Mouse (Mus musculus): ENCODE data around the gene Gm42906. TPM values are rescaled to one million over a fixed set of nuclear protein-coding genes. Genes with fewer than 3 reads are reported as not detected.

Gm42906 gene
- total and polyA plus RNA-seq, 2 experiments from 2014 or later: not detected

GRCm38 (mm10) chr5:151236411-151236810 is 191.6 kb downstream of the Gm42906 start:
- Histone ChIP-seq H3K4me2 (ENCODE audit: low read depth) (no peak overlapping the region), H3K9ac (no peak overlapping the region), H3K4me1 (ENCODE audit: insufficient read depth) (peaks cover 3% of the 10 kb centered on the region; the same call in 1 of the 2 replicates), H3K27ac (ENCODE audit: low read depth, low read length) (no peak overlapping the region), H3K27me3 (ENCODE audit: insufficient read depth, low read length) (no peaks in the 10 kb centered on the region; the same call in 1 of the 2 replicates), H3K4me3 (ENCODE audit: low read depth, low read length) (no peak overlapping the region), H3K9me3 (ENCODE audit: low read length) (no peaks in the 10 kb centered on the region), H3K36me3 (ENCODE audit: insufficient read depth) (no peaks in the 10 kb centered on the region)
- WGBS: 68% methylated on average over 5 of the region's 5 CpGs
- DNase-seq (no peak), ATAC-seq (no peak)
- TF ChIP-seq CTCF (IDR thresholded peaks at IDR 0.05; ENCODE audit: low read depth): no peak

GRCm38 (mm10) chr5:151233400-151234031 is 194.4 kb downstream of the Gm42906 start, which contains the start of gene Stard13:
Gene Stard13 (minus strand): TSS chr5:151233836.
- Histone ChIP-seq H3K36me3 (ENCODE audit: insufficient read depth) (no peaks in the 10 kb centered on the region), H3K27ac (ENCODE audit: low read depth, low read length) (no peak within 1 kb of the TSS), H3K4me1 (ENCODE audit: insufficient read depth) (peaks cover 3% of the 10 kb centered on the region; the same call in 1 of the 2 replicates), H3K4me2 (ENCODE audit: low read depth) (peak within 1 kb of the TSS; percentile 98), H3K9me3 (ENCODE audit: low read length) (no peaks in the 10 kb centered on the region), H3K4me3 (ENCODE audit: low read depth, low read length) (peak within 1 kb of the TSS; percentile 50), H3K9ac (peak within 1 kb of the TSS; percentile 59), H3K27me3 (ENCODE audit: insufficient read depth, low read length) (no peaks in the 10 kb centered on the region; the same call in 1 of the 2 replicates)
- peak; percentile 45 for DNase-seq
- ATAC-seq: peak; percentile 82
- under 1% methylated on average over 49 of the region's 49 CpGs for WGBS
- TF ChIP-seq CTCF (IDR thresholded peaks at IDR 0.05; ENCODE audit: low read depth): no peak

GRCm38 (mm10) chr5:151232576-151233299 is 195.2 kb downstream of the Gm42906 start:
- DNase-seq (no peak), ATAC-seq (no peak)
- peak overlapping the region; percentile 98 for H3K4me2 ChIP-seq (ENCODE audit: low read depth)
- H3K27me3 ChIP-seq (ENCODE audit: insufficient read depth, low read length): no peaks in the 10 kb centered on the region; the same call in 1 of the 2 replicates
- TF ChIP-seq CTCF (IDR thresholded peaks at IDR 0.05; ENCODE audit: low read depth): no peak
- 27% methylated on average over 10 of the region's 13 CpGs for WGBS
- no peaks in the 10 kb centered on the region for H3K36me3 ChIP-seq (ENCODE audit: insufficient read depth)
- peaks cover 3% of the 10 kb centered on the region; the same call in 1 of the 2 replicates for H3K4me1 ChIP-seq (ENCODE audit: insufficient read depth)
- peak overlapping the region; percentile 50 for H3K4me3 ChIP-seq (ENCODE audit: low read depth, low read length)
- no peak overlapping the region for H3K27ac ChIP-seq (ENCODE audit: low read depth, low read length)
- H3K9ac ChIP-seq: peak overlapping the region; percentile 59
- H3K9me3 ChIP-seq (ENCODE audit: low read length): no peaks in the 10 kb centered on the region

- Histone ChIP-seq H3K27me3 (ENCODE audit: insufficient read depth, low read length) (no peaks in the 10 kb centered on the region; the same call in 1 of the 2 replicates), H3K4me2 (ENCODE audit: low read depth) (no peak overlapping the region), H3K36me3 (ENCODE audit: insufficient read depth) (no peaks in the 10 kb centered on the region), H3K4me3 (ENCODE audit: low read depth, low read length) (no peak overlapping the region), H3K9me3 (ENCODE audit: low read length) (no peaks in the 10 kb centered on the region), H3K27ac (ENCODE audit: low read depth, low read length) (no peak overlapping the region), H3K9ac (no peak overlapping the region), H3K4me1 (ENCODE audit: insufficient read depth) (peaks cover 3% of the 10 kb centered on the region; the same call in 1 of the 2 replicates)
- WGBS: 82% methylated on average over 7 of the region's 7 CpGs
- no peak for DNase-seq
- ATAC-seq: no peak
- no peak for TF ChIP-seq CTCF (IDR thresholded peaks at IDR 0.05; ENCODE audit: low read depth)
These were observed 196.1 kb downstream of the Gm42906 start for GRCm38 (mm10) chr5:151231861-151232260.

- peaks cover 3% of the 10 kb centered on the region; the same call in 1 of the 2 replicates for H3K4me1 ChIP-seq (ENCODE audit: insufficient read depth)
- H3K4me2 ChIP-seq (ENCODE audit: low read depth): no peak overlapping the region
- no peak overlapping the region for H3K9ac ChIP-seq
- ATAC-seq (no peak), DNase-seq (no peak)
- no peaks in the 10 kb centered on the region for H3K9me3 ChIP-seq (ENCODE audit: low read length)
- H3K27ac ChIP-seq (ENCODE audit: low read depth, low read length): no peak overlapping the region
- no peaks in the 10 kb centered on the region; the same call in 1 of the 2 replicates for H3K27me3 ChIP-seq (ENCODE audit: insufficient read depth, low read length)
- no peak overlapping the region for H3K4me3 ChIP-seq (ENCODE audit: low read depth, low read length)
- H3K36me3 ChIP-seq (ENCODE audit: insufficient read depth): no peaks in the 10 kb centered on the region
- WGBS: 57% methylated on average over 4 of the region's 4 CpGs
- TF ChIP-seq CTCF (IDR thresholded peaks at IDR 0.05; ENCODE audit: low read depth): no peak
These were observed 196.6 kb downstream of the Gm42906 start for GRCm38 (mm10) chr5:151231411-151231810.

- Histone ChIP-seq H3K27me3 (ENCODE audit: insufficient read depth, low read length) (no peaks in the 10 kb centered on the region; the same call in 1 of the 2 replicates), H3K4me1 (ENCODE audit: insufficient read depth) (peaks cover 3% of the 10 kb centered on the region; the same call in 1 of the 2 replicates), H3K4me2 (ENCODE audit: low read depth) (no peak overlapping the region), H3K27ac (ENCODE audit: low read depth, low read length) (no peak overlapping the region), H3K9me3 (ENCODE audit: low read length) (no peaks in the 10 kb centered on the region), H3K36me3 (ENCODE audit: insufficient read depth) (no peaks in the 10 kb centered on the region), H3K4me3 (ENCODE audit: low read depth, low read length) (no peak overlapping the region), H3K9ac (no peak overlapping the region)
- TF ChIP-seq CTCF (IDR thresholded peaks at IDR 0.05; ENCODE audit: low read depth): no peak
- 89% methylated on average over 4 of the region's 4 CpGs for WGBS
- ATAC-seq (no peak), DNase-seq (no peak)
These were observed 197.5 kb downstream of the Gm42906 start for GRCm38 (mm10) chr5:151230427-151230826.
